Mouse (Mus musculus) lung, postnatal 0 days (tissue): ENCODE results near the gene Ifnar1.

Source experiments
- CTCF ChIP-seq: IDR thresholded peaks from 2 replicates; pipeline ENCODE4 v1.5.1; 2016; ENCODE audit warnings: antibody characterized with exemption, mild to moderate bottlenecking
- EP300 ChIP-seq: IDR thresholded peaks from 2 replicates; pipeline ENCODE4 v1.6.1; 2016; ENCODE audit warnings: antibody characterized with exemption, mild to moderate bottlenecking, control low read depth

GRCm38 (mm10) chr16:91448895-91449294, 36.1 kb upstream of the Ifnar1 start:
- no peak for TF ChIP-seq EP300
- TF ChIP-seq CTCF = no peak
